Mouse (Mus musculus): ENCODE measurements at regions not wholly inside any gene's neighbourhood (a gene's known extent, or its start where the extent isn't known, plus 50 kb on each side); places are given as distances from the start of the nearest gene placed in this dataset.
"Not testable (repeated sequence)": the region's sequence is repeated elsewhere in the genome, so short reads cannot be mapped to it uniquely, and the experiment has no call there.

DNA sequence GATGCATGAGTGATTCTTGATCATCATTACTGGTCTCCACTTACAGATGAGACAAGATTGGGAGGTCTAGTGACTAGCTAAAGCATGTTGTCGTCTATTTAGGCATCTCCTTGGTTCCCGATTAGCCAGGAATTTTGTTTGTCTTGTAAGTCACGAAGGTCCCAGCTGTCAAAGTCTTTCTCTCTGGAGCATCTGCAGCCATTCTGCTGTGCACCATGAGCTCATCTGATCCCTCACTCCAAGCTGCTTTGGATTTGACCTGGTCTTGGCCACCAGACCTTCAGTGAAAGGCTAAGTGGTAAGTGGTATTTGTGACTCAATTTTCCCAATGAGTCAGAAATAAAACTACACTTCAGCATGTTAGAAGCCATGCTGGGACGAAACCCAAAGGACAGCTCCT is 53.3 kb upstream of the Creb5 start:
- no peak for DNase-seq (ENCODE audit: inconsistent age in 2 of 2, low spot score in 1 of 2)

GRCm38 (mm10) chr6:53232616-53233015 is 54.5 kb upstream of the Creb5 start:
- DNase-seq (ENCODE audit: inconsistent age in 2 of 2, low spot score in 1 of 2), result no peak

DNA sequence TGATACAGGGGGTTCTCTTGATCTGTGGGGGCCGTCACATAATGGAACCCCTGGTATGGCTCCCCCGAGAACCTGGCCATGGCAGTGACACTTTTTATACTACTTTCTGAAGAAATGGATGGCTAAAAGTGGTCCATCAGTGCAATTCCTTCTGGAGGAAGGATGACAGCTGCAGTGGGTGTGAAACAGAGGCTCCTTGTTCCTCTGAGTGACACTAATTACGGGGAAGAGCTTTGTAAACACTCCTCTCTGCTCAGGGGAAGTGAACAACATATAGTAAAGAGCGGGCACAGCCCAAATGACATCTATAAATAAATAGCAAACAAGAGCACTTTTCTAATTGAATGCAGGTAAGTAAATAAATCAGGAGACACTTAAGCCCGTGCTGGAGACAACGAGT is 57.7 kb upstream of the Creb5 start:
- DNase-seq (ENCODE audit: inconsistent age in 2 of 2, low spot score in 1 of 2), result no peak

DNA sequence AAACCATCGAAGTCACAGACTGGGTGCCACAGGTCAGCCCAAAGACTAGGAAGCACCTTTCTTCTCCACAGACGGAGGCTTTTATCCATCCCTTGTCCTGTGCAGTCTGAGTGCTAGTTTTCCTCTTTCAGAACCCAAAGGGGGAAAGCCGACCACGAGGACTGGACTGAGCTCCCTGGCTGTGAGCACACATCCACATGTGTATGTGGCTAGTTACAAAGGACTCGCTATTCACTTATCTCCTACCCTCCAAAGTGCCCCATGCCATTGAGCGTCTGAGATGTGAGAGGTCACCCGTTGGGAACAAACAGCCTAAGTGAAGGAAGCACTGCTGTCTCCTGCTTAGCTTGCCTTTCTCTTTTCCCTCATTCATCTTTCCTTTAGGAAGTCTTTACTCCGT is 65.0 kb upstream of the Creb5 start:
- DNase-seq (ENCODE audit: inconsistent age in 2 of 2, low spot score in 1 of 2), result no peak

DNA sequence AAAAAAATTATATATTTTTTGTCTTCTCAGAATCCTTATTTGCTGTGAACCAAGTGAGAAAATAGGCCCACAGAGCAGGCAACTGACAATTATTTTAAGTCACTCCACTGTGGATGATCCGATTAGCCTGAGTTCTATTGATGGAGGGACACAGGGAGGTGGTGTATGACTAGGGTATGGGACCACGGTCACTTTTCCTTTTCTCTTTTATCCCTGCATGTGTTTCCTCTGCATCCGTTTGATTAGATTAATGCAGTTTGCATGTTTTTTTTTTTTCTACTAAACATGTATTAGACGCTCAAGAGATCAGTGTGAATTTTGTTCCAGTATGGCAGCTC is 65.4 kb upstream of the Creb5 start:
- no peak for DNase-seq (ENCODE audit: inconsistent age in 2 of 2, low spot score in 1 of 2)

DNA sequence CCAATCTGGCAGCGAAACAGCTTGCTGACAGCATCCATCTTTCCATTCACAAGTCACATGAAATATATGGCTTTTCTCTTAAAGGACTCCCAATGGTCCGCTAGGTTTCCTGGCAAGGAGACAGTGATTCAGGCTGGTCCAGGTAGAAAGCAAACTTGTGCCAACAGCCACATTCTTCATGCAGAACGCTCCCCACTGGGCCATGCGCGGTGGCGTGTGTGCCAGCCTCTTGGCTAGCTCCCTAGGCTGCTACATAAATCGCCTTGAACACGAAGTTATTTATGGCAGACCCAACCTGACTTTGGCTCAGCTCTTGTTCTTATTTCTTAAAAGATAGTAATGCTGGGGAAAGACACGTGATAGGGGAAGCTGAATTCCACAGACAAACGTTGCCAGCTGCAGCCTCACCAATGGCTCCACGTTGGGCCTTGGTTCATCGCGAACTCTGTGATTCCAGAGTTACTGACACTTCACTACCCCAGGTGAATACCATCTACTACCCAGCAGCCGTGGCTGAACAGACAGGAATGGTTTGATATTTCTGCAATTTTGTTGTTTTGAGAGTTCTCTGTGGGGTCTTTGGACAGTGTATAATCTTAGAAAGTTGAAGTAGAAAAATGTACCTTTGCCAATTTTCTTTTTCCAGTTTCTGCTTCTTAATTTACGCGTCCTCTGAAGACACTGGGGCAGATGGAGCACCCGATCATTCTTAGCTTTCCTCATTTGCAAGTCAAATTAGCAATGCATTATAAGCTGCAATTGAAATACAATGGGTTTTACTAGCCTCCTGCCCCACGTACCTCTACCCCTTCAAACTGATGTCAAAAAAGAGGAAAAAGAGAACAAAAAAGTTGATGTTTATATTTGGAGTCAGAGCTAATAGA is 66.0 kb upstream of the Creb5 start:
- DNase-seq (ENCODE audit: inconsistent age in 2 of 2, low spot score in 1 of 2), result peak; percentile 5 to 38

DNA sequence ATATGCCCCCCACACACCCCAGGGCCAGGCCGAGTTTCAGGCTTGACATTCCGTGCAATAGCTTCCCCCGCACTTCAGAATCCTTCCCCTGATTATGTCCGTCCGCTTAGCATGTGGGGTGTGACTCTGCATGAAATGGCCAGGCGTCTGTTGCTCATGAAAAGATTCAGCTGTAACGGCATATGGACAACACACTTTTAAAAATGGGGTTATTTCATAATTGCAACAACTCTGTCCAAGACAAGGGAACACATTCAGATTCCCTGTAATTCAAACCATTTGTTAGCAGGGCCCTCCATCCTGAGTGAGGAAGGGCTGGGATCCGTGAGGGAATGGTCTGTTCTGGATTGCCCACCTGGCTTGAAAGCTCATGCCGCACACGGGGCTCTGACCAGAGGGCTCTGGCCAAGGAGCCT is 68.2 kb upstream of the Creb5 start:
- DNase-seq (ENCODE audit: inconsistent age in 2 of 2, low spot score in 1 of 2), result no peak

DNA sequence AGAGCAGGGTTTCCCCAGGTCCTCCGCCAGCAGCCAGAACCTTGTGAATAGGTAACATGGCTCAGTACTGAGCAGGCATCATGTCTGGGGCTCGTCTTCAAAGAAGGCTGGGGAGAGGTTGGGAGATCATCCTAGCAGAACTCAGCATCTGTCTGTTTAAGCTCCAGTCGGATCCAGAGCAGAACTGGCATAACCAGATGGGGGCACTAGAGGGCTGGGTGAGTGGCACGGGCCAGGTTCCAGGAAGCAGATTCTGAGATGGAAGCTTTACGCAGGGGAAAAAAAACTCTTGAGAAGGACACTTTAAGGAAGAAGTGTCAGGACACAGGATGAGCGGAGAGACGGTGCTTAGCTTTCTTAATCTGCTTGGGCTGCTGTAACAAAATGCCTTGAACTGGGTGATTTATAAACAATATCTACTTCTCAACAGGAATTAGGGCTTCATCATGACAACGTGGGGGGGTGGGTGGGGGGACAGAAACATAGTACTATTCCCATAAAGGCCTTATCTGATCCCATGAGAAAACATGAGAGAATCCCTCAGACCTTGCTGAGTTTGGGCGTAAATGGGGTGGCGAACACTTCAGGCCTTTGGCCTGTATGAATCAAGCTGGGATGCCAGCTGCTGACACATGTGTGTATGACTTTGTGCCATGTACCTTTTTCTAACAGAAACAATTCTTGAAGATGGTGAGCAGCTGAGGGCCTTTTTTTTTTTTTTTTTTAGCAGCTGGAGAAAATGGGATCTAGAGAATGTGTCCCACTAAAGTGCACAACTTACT is 69.6 kb upstream of the Creb5 start:
- peak; percentile 28 to 81 for DNase-seq (ENCODE audit: inconsistent age in 2 of 2, low spot score in 1 of 2)

DNA sequence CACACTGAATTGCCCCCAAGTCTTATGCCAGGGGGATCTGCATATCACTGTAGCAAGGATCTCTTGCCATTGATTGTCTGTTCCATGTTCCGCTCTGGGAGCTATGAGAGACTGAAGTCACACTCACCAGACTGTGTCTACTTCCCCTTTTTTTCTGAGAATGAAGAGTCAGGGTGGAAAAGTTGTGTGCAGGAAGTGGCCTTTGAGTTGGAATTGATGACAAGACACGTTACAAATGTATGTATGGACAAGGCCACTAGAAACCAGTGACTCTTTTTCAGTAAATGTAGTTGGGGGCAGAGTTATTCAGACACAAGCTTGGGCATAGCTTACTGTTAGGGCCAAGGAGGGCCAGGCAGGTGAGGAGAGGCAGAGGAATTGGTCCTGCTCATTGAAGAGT is 70.4 kb upstream of the Creb5 start:
- no peak for DNase-seq (ENCODE audit: inconsistent age in 2 of 2, low spot score in 1 of 2)

GRCm38 (mm10) chr6:53211420-53211819 is 75.7 kb upstream of the Creb5 start:
- peak; percentile 36 to 71 for DNase-seq (ENCODE audit: inconsistent age in 2 of 2, low spot score in 1 of 2)

- no peak for DNase-seq (ENCODE audit: inconsistent age in 2 of 2, low spot score in 1 of 2)
Measured at GRCm38 (mm10) chr6:53209398-53209797, 77.7 kb upstream of the Creb5 start.

- DNase-seq (ENCODE audit: inconsistent age in 2 of 2, low spot score in 1 of 2), result no peak
Measured at GRCm38 (mm10) chr6:53208474-53208873, 78.6 kb upstream of the Creb5 start.

GRCm38 (mm10) chr6:53207781-53208180 is 79.3 kb upstream of the Creb5 start:
- DNase-seq (ENCODE audit: inconsistent age in 2 of 2, low spot score in 1 of 2), result no peak

DNA sequence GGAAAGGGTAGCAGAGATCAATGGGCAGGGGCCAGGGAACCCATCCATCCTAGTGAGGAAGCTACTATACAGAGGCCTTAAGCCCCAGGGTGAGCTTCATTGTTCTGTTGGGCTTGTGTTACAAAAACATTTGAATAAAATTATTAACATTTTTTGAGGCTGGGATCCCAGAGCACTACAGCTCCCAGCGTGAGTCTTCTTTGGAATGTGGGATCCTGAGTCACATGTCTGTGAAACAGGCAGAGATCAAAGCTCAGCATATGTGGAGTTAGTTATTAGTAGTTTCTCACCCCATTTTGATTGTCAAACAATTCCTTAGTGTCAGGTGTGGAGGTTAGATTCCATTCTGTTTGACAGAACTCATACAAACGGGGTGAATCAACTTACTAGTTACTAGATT is 79.7 kb upstream of the Creb5 start:
- no peak for DNase-seq (ENCODE audit: inconsistent age in 2 of 2, low spot score in 1 of 2)

DNA sequence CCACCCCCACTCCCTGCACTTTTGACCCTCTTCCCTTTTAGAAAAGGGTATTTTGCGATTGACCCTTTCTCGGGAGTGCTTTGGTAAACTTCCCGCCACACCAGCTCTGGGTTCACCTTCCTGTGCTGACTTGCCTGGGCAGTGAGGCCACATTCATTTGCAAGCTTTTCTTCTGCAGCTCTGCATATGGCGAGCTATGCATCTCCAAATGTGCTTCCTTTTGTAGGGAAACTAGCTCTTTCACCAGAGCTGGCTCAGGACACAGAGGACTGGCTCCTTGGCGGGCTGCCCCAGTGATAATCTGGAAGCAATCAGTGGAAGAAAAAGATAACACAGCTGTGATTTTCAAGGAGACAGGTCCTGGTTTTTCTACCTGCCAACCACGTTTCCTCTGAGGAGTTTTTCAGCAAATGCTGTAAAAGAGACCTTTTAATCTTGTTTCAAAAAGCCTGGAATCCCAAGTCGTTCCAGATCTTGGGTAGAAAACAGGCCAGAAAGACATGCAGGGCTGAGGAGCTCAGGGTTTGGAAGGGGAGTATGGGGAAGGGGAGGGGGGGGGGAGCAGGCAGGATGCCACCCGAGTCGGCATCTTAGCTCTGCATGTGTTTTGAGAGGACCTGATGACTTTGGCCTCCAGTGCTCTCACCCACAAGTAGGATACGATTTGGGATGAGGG is 85.7 kb upstream of the Creb5 start:
- no peak for DNase-seq (ENCODE audit: inconsistent age in 2 of 2, low spot score in 1 of 2)

- no peak for DNase-seq (ENCODE audit: inconsistent age in 2 of 2, low spot score in 1 of 2)
Measured at GRCm38 (mm10) chr6:53199474-53199873, 87.6 kb upstream of the Creb5 start.

GRCm38 (mm10) chr6:53182131-53182530 is 104.9 kb upstream of the Creb5 start:
- DNase-seq (ENCODE audit: inconsistent age in 2 of 2, low spot score in 1 of 2), result not testable (repeated sequence)

DNA sequence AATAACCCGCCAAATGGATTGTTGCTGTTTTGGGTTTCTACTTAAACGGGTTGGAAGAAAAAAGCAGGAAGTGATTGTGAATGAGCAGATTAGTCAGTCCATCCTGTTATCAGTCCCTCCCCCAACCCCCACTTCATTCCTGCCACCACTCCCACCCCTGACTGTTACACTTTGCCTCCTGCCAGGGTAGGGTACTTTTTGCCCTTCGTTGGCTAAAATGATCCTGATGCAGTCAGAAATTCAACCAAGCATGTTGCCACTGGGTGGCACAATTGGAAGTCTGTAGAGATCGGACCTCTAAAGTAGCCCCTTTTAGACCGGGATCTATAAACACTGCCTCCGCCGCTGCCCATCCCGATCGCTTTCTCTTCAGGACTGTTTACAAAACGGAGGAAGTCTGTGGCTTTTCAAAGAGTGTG is 96.0 kb upstream of the Jazf1 start:
- DNase-seq (ENCODE audit: inconsistent age in 2 of 2, low spot score in 1 of 2), result peak in 1 of 2 experiments; percentile 37

DNA sequence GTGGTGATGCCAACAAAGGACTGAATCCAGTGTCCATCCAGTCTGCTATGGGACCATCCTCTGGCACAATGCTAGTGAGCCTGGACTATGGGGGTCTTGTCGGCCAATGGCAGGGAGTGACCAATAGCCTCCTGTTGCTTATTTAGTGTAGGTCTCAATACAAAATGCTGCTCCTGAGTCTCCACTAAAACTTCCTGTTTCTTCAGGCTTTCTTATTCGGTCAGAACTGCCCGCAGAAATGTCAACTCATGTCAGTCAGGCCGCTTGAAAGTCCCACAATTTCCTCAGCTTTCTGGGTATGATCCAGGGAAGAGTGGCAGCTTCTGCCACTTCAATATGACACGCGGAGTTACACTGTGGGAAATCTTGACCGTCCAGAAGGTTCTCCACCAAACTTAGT is 94.7 kb upstream of the Jazf1 start:
- DNase-seq (ENCODE audit: inconsistent age in 2 of 2, low spot score in 1 of 2), result no peak

GRCm38 (mm10) chr6:53161627-53162026 is 93.2 kb upstream of the Jazf1 start:
- DNase-seq (ENCODE audit: inconsistent age in 2 of 2, low spot score in 1 of 2), result no peak

- DNase-seq (ENCODE audit: inconsistent age in 2 of 2, low spot score in 1 of 2), result peak; percentile 11 to 73
Measured at GRCm38 (mm10) chr6:53154621-53155020, 86.2 kb upstream of the Jazf1 start.

DNA sequence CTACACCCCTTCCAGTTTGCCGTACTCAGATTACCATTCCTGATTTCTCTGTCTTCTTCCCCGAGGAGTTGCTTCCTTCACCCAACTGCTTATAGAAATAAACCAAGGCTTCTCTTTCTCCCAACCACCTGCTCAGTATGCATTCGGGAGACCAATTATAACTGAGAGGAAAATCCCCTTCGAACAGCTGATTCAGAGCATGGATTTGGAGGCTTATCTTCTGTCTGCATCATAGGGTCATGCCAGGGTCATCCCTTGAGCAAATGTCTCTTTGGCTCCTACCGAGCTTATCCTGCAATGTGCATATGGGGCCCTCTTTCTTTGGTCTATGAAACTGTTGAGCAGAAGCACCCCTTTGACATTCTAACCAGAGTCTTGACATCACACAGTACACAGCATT is 79.0 kb upstream of the Jazf1 start:
- no peak for DNase-seq (ENCODE audit: inconsistent age in 2 of 2, low spot score in 1 of 2)

All from adrenal gland, adult (tissue).